Comparison of ENCODE assay signal across 25 mouse cellular contexts in genomic region chr1:55571399-55571798, GRCm38 (mm10).
"Had no signal": no experiment of that assay in that cellular context is flagged by ENCODE, and none has a peak within 500 bp of the region (broad histone marks: within the 10 kb centered on the region; RNA-seq: fewer than 3 reads in every experiment).

No protein-coding gene starts in this region.

- H3K4me2 ChIP-seq: limb, embryonic 13.5 days; liver, embryonic 12.5 days; liver, embryonic 15.5 days; lung, embryonic 15.5 days; midbrain, embryonic 12.5 days; midbrain, embryonic 15.5 days; neural tube, embryonic 12.5 days; neural tube, embryonic 15.5 days; stomach, embryonic 15.5 days had no signal

- H3K9ac ChIP-seq: limb, embryonic 13.5 days; liver, embryonic 12.5 days; liver, embryonic 15.5 days; lung, embryonic 15.5 days; midbrain, embryonic 12.5 days; midbrain, embryonic 15.5 days; neural tube, embryonic 12.5 days; neural tube, embryonic 15.5 days; stomach, embryonic 15.5 days had no signal

- H3K4me3 ChIP-seq: layer of hippocampus, adult 2 months; limb, embryonic 10.5 days; limb, embryonic 13.5 days; liver, embryonic 12.5 days; liver, embryonic 15.5 days; lung, embryonic 15.5 days; midbrain, embryonic 12.5 days; midbrain, embryonic 15.5 days; neural tube, embryonic 12.5 days; neural tube, embryonic 15.5 days; stomach, embryonic 15.5 days had no signal

- H3K27me3 ChIP-seq: limb, embryonic 13.5 days; liver, embryonic 12.5 days; liver, embryonic 15.5 days; lung, embryonic 15.5 days; midbrain, embryonic 12.5 days; midbrain, embryonic 15.5 days; neural tube, embryonic 12.5 days; neural tube, embryonic 15.5 days; stomach, embryonic 15.5 days had no signal

- ATAC-seq: liver, embryonic 12.5 days; midbrain, embryonic 15.5 days had no signal

- H3K36me3 ChIP-seq: limb, embryonic 10.5 days; limb, embryonic 13.5 days; liver, embryonic 12.5 days; liver, embryonic 15.5 days; lung, embryonic 15.5 days; midbrain, embryonic 12.5 days; midbrain, embryonic 15.5 days; neural tube, embryonic 12.5 days; neural tube, embryonic 15.5 days; stomach, embryonic 15.5 days had no signal

- H3K4me1 ChIP-seq: limb, embryonic 13.5 days; liver, embryonic 12.5 days; liver, embryonic 15.5 days; midbrain, embryonic 12.5 days; midbrain, embryonic 15.5 days; neural tube, embryonic 12.5 days had no signal

- H3K27ac ChIP-seq: kidney, postnatal 0 days; layer of hippocampus, adult 2 months; limb, embryonic 10.5 days; limb, embryonic 13.5 days; liver, embryonic 12.5 days; liver, embryonic 15.5 days; lung, embryonic 15.5 days; macrophage; midbrain, embryonic 12.5 days; midbrain, embryonic 15.5 days; neural tube, embryonic 12.5 days; neural tube, embryonic 15.5 days; stomach, embryonic 15.5 days had no signal

- DNase-seq: kidney, postnatal 25 days; layer of hippocampus, adult 9-11 months; liver; lung, adult 18-20 months; lung, postnatal 14 days; right cerebral cortex, adult 18-20 months; right cerebral cortex, postnatal 14 days; right cerebral cortex, postnatal 4 days; spleen, adult 18-20 months; thymus, adult 18-20 months; thymus, postnatal 14 days; thymus, postnatal 4 days had no signal

- H3K9me3 ChIP-seq: limb, embryonic 10.5 days; limb, embryonic 13.5 days; liver, embryonic 12.5 days; liver, embryonic 15.5 days; lung, embryonic 15.5 days; midbrain, embryonic 12.5 days; midbrain, embryonic 15.5 days; neural tube, embryonic 12.5 days; neural tube, embryonic 15.5 days; stomach, embryonic 15.5 days had no signal
